Mouse (Mus musculus) lung, postnatal 0 days (tissue): ENCODE measurements around the gene Grap2.

Experiments
- CTCF ChIP-seq: IDR thresholded peaks from 2 replicates; pipeline ENCODE4 v1.5.1; 2016; ENCODE audit warnings: antibody characterized with exemption, mild to moderate bottlenecking
- EP300 ChIP-seq: IDR thresholded peaks from 2 replicates; pipeline ENCODE4 v1.6.1; 2016; ENCODE audit warnings: antibody characterized with exemption, mild to moderate bottlenecking, control low read depth

- TF ChIP-seq EP300 (no peak), CTCF (no peak)
Measured at GRCm38 (mm10) chr15:80673337-80674095, 101.1 kb downstream of the Grap2 start.
